Mouse (Mus musculus) layer of hippocampus, adult 11-12 months (tissue): ENCODE measurements around the gene Scand1.
A peak's percentile ranks its signal among the peaks of the same experiment; 100 is the strongest.

Experiments
- DNase-seq: peaks from one replicate; pipeline ENCODE4 v3.0.0; 2022; ENCODE audit warnings: low spot score

Gene Scand1

DNA sequence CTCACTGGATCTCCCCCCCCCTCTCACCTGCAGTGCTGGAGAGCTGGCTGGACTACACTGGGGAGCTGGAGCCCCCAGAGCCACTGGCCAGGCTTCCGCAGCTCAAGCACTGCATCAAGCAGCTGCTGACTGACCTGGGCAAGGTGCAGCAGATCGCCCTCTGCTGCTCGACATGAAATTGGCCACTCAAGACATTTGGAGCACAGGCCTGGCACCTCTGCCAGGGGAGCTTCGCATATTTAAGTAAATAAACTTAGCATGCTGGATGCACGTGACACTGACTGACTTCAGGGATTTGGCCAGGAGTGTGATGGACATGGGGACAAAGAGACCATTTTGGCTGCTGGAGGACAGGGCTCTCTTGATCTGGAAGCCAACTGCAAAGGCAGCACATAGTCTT, 5.2 kb downstream of the Scand1 start:
- no peak for DNase-seq

- peak; percentile 25 for DNase-seq
These were observed 6.7 kb downstream of the Scand1 start for GRCm38 (mm10) chr2:156305818-156306217.

GRCm38 (mm10) chr2:156304351-156304750, 8.2 kb downstream of the Scand1 start:
- DNase-seq: no peak

GRCm38 (mm10) chr2:156302063-156302462, 10.4 kb downstream of the Scand1 start:
- DNase-seq: no peak

GRCm38 (mm10) chr2:156298458-156298857, 14.0 kb downstream of the Scand1 start:
- peak; percentile 26 for DNase-seq

GRCm38 (mm10) chr2:156297653-156298052, 14.9 kb downstream of the Scand1 start:
- no peak for DNase-seq

- DNase-seq: no peak
These were observed 16.3 kb downstream of the Scand1 start for GRCm38 (mm10) chr2:156296190-156296589.

- DNase-seq: no peak
These were observed 16.9 kb downstream of the Scand1 start for GRCm38 (mm10) chr2:156295601-156296063.

GRCm38 (mm10) chr2:156291998-156292397, 20.5 kb downstream of the Scand1 start:
- DNase-seq: no peak

DNA sequence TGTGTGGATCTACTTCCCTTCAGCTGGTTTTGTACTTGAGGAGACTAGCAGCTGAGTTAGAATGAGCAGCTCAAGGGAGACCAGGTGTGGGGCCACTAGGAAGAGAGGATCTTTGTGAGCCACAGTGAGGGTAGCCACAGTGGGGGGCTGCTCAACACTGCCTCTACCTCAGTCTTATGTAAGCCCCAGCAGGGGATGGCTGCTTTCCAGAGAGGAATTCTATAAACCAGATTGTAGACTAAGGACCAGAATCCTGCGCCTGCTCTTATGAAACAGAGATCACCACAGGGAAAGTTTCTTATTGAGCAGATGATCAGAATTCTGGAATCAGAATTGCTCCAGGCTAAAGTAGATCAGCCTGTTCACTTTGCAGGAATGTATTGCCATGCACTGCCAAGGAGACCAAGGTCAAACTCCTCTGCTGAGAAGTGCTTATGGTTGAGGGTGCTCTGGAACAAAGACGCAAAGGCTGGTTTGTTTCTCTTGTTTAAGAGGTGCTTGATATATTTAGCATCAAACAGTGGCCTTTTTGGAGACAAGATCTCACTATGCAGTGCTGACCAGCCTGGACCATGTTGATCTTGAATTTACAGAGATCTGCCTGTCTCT, 22.8 kb downstream of the Scand1 start:
- peak; percentile 52 for DNase-seq

- no peak for DNase-seq
These were observed 24.3 kb downstream of the Scand1 start for GRCm38 (mm10) chr2:156288222-156288621.

DNA sequence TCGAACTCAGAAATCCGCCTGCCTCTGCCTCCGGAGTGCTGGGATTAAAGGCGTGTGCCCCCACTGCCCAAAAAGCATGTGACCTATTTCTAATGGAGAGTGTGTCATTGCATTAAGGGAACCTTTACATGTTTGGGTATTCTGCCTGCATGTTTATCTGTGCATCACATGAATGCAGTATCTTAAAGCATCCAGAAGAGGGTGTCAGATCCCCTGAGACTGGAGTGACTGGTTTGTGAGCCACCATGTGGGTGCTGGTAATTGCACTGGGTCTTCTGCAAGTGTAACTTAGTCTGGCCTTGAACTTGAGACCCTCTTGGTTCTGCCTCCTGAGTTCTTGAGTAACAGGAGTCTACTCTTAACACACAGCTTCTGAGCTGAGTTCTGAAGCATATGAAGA, 25.8 kb downstream of the Scand1 start:
- no peak for DNase-seq

DNA sequence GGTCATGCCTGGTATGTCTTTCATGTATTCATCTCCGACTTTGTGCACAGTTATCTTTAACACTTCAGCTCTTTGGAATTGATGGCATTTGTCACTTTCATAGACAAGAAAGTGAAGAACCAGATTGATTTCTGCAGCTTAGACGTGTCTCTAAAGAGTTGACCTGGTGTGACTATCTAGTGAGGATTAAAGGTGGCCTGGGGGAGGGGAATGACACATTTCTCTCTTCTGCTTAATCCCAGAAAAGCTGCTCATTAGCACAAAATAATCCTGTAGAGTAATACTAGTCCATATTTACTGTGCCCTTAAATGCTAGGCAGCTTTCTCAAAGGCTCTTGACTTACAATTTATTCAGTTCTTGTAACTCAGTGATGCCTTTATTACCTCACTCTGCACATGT, 27.3 kb downstream of the Scand1 start:
- DNase-seq: no peak

GRCm38 (mm10) chr2:156281227-156281626, 31.3 kb downstream of the Scand1 start:
- no peak for DNase-seq

DNA sequence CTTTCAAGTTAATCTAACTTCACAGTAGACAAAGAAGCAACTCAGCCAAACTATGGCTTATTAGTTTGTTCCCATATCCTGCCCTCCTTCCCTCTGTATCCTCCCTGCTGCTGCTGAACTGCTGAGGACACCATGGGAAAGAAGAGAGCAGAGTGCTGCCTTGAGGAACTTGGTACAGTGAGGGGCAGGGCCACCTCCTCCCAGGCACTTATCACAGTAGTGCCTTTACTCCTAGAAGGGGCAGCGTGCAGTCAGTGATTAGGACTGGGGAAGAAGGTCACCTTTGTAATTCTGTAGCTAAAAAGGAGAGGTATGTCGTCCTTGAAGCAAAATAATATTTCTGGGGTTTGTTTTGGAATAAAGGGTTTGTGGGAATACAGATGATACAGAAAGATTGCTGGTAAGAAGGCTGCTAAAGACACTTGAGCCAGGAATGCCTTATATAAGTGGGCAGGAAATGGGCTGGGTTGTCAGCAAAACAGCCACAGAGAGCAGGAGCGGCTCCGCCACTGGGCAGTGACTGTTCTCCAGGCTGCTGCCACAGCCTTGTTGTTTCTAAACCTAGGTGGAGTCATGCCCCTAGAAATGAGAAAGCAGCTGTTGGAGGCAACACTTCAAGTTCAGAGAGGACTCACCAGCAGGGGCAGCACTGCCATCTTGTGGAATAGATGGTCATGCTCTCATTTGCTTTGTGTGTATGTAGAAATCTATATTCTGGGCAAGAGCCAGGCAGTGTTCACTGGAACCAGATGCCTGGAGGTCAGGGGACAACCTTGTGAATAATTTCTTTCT, 34.1 kb downstream of the Scand1 start:
- DNase-seq: peak; percentile 93

DNA sequence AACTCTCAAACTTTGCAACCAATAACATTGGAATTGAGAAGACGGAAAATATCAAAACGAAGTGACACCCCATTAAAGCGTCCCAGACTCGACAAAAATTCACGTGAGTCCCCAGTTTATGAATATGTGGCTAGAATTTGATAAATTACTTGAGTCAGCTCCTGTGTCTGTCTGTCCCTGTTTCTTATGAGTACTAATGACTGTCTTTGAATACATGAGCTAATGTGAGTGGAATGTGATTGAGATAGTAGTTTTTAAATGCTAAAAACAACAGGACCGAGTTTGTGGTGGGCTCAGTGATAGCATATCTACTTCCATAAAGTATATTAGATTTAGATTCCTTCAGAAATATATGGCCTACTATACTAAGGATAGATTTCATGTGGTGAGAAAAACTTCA, 40.0 kb downstream of the Scand1 start:
- no peak for DNase-seq

GRCm38 (mm10) chr2:156267636-156268035, 44.9 kb downstream of the Scand1 start:
- DNase-seq: no peak

DNA sequence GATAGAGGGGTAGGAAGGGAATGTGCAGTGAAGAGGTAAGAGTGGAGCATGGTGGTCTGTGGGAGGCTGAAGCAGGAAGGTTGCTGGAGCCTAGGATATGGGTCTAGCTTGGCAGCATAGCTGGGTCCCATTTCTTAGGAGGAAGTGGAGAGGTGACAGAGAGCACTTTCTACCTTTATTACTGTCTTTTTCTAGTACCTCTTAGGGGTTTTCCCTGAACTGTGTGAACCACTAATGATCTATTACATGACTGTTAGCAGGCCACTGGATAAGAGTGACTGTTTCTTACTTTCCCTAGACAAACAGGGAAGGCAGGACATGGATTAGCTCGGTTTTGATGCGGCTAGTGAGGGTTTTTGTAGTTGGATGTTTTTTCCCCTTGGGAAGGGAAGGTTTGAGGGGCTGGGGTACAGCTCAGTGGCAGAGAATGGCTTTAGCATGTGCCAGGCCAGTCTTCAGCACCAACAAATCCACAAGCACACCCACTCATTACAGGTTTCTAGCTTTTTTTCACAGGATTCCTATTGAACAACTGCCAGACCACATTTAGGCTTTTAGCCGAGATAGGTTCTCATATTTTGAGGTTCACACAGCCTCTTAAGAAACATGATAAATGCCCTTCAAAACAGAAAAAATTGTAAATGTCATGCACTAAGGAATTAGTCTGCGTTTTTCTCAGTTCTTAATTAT, 49.2 kb downstream of the Scand1 start:
- DNase-seq: no peak
